ENCODE assay signal across 22 mouse cellular contexts in genomic region chr2:29247386-29247785, GRCm38 (mm10). TPM values are rescaled to one million over a fixed set of nuclear protein-coding genes. Genes with fewer than 3 reads are reported as not detected.
DNase-seq lines count a peak whose midpoint lies in the region; ATAC-seq lines count a peak whose summit lies in the region.
"Had no signal": no experiment of that assay in that cellular context is flagged by ENCODE, and none has a peak within 500 bp of the region (broad histone marks: within the 10 kb centered on the region; RNA-seq: fewer than 3 reads in every experiment).

No protein-coding gene starts in this region.

- intact Hi-C loops in heart, postnatal 25 days (cut with DNase I), result no loop called here
- intact Hi-C loops in gastrocnemius, postnatal 14 days (cut with DNase I; ENCODE audit: low total_unique reads), result no loop called here

- no peaks in the 10 kb centered on the region for H3K9me3 ChIP-seq in hindbrain, embryonic 15.5 days
- H3K9me3 ChIP-seq in hindbrain, embryonic 10.5 days, result 0 out of 2 replicates have a peak, but pooled peaks cover 4% of the 10 kb centered on the region
- H3K9me3 ChIP-seq: embryonic facial prominence, embryonic 15.5 days; G1E; stomach, embryonic 15.5 days had no signal

- no peak overlapping the region for H3K27ac ChIP-seq in hindbrain, embryonic 15.5 days (replicated peaks)
- no peak overlapping the region for H3K27ac ChIP-seq in hindbrain, embryonic 10.5 days
- H3K27ac ChIP-seq: embryonic facial prominence, embryonic 15.5 days; stomach, embryonic 15.5 days had no signal

- 49% methylated on average over 2 of the region's 2 CpGs for WGBS in hindbrain, embryonic 15.5 days
- WGBS in hindbrain, embryonic 10.5 days, result 71% methylated on average over 2 of the region's 2 CpGs

- 0 out of 2 replicates have a peak overlapping the region, but pooled peaks have one; percentile 12 for H3K4me2 ChIP-seq in hindbrain, embryonic 15.5 days
- H3K4me2 ChIP-seq: embryonic facial prominence, embryonic 15.5 days; liver, embryonic 11.5 days; stomach, embryonic 15.5 days had no signal

- H3K36me3 ChIP-seq in hindbrain, embryonic 15.5 days, result no peaks in the 10 kb centered on the region
- 0 out of 2 replicates have a peak, but pooled peaks cover 8% of the 10 kb centered on the region for H3K36me3 ChIP-seq in hindbrain, embryonic 10.5 days
- H3K36me3 ChIP-seq: embryonic facial prominence, embryonic 15.5 days; G1E; stomach, embryonic 15.5 days had no signal

- peaks cover 57% of the 10 kb centered on the region for H3K4me1 ChIP-seq in hindbrain, embryonic 15.5 days (replicated peaks)
- H3K4me1 ChIP-seq in hindbrain, embryonic 10.5 days (replicated peaks), result peaks cover 61% of the 10 kb centered on the region

- no peak for ATAC-seq in hindbrain, embryonic 15.5 days (ENCODE audit: low FRiP score, low read depth)
- peak; percentile 20 for ATAC-seq in CD4-positive, CD25-positive, alpha-beta regulatory T cell, adult 4 months
- ATAC-seq in megakaryocyte, adult 5-6 weeks (ENCODE audit: poor library complexity, severe bottlenecking), result peak; percentile 27

- H3K4me3 ChIP-seq in hindbrain, embryonic 15.5 days, result no peak overlapping the region
- H3K4me3 ChIP-seq in hindbrain, embryonic 10.5 days, result no peak overlapping the region
- H3K4me3 ChIP-seq: embryonic facial prominence, embryonic 15.5 days; left cerebral cortex, adult 2 months; stomach, embryonic 15.5 days had no signal

- no peak overlapping the region for H3K9ac ChIP-seq in hindbrain, embryonic 15.5 days
- H3K9ac ChIP-seq: embryonic facial prominence, embryonic 15.5 days; stomach, embryonic 15.5 days had no signal

- DNase-seq in hindbrain, embryonic 10.5 days (ENCODE audit: low spot score), result no peak
- peak; percentile 69 for DNase-seq in 416B (ENCODE audit: low read depth)
- no peak for DNase-seq in heart, postnatal 25 days (ENCODE audit: low spot score)
- no peak for DNase-seq in gastrocnemius, postnatal 14 days
- DNase-seq: cerebellum, adult 18-20 months; cerebellum, postnatal 36 days; heart, adult 18-20 months; kidney, adult 8-10 months; kidney, postnatal 25 days; layer of hippocampus, adult 9-11 months; lung, adult 18-20 months; lung, postnatal 36 days; retina, postnatal 1 day; thymus, adult 18-20 months had no signal

- peaks cover 16% of the 10 kb centered on the region for H3K27me3 ChIP-seq in hindbrain, embryonic 15.5 days
- H3K27me3 ChIP-seq in hindbrain, embryonic 10.5 days (ENCODE audit: insufficient read depth, poor library complexity, severe bottlenecking), result peaks cover 73% of the 10 kb centered on the region

RNA-seq across cellular contexts. Expression of gene Ntng2, which starts 5.4 kb away (rescaled TPM):
- 3.9 and 5.5 TPM in 2 replicates for polyA plus RNA-seq in hindbrain, embryonic 15.5 days (2015; fragmentation: Nextera tagmentation; extraction: Ambion mirVana)
- polyA plus RNA-seq in hindbrain, embryonic 10.5 days (2016; fragmentation: Nextera tagmentation; extraction: Ambion mirVana), result 1.4 and 1.7 TPM in 2 replicates
- 1 to 10 TPM; 2.4 to 3.1 TPM for polyA plus RNA-seq in CD4-positive, CD25-positive, alpha-beta regulatory T cell, adult 4 months (2017; shearing (Covaris generic))
- 22.2 and 24.6 TPM in 2 replicates for total RNA-seq in megakaryocyte, adult 5-6 weeks (2015)
- total RNA-seq in megakaryocyte, adult 5-6 weeks (2017), result 8.4 and 22.8 TPM in 2 replicates
- 1 to 10 TPM; 4.6 to 5.8 TPM for total RNA-seq in heart, postnatal 25 days (2021)
- total RNA-seq in gastrocnemius, postnatal 14 days (2021), result 10 to 100 TPM; 24.2 to 28.2 TPM
- polyA plus RNA-seq: G1E; liver, embryonic 11.5 days had no signal
